Mouse (Mus musculus) monocyte, adult 2 months (primary cell): ENCODE measurements at regions not wholly inside any gene's neighbourhood (a gene's known extent, or its start where the extent isn't known, plus 50 kb on each side); places are given as distances from the start of the nearest gene placed in this dataset.

Experiments used
- DNase-seq, 2 experiments: peaks; one replicate each; pipeline ENCODE4 v3.0.0; 2022; ENCODE audit warnings: low spot score in 2 of 2, low read depth in 1 of 2

GRCm38 (mm10) chr14:58967975-58968374 is 174.7 kb downstream of the 1700129C05Rik start:
- DNase-seq: no peak

DNA sequence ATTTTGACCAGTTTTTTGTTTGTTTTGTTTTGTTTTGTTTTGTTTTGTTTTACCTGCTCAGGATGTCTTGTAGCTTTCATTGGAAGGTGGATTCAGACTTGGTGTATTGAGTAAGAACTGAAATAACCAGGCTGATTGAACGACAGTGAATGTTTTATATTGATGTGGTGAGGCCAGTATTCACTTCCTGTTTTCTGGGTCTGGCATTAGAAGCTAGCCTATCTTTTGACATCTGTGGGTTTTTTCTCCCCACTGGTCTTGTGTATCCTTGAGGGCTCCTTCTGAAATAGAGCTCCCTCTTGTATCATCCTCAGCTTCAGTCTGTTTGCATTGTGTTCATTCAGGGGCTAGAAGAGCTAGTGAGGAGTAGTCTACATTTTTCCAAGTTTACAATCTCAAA is 175.5 kb downstream of the 1700129C05Rik start:
- no peak for DNase-seq

DNA sequence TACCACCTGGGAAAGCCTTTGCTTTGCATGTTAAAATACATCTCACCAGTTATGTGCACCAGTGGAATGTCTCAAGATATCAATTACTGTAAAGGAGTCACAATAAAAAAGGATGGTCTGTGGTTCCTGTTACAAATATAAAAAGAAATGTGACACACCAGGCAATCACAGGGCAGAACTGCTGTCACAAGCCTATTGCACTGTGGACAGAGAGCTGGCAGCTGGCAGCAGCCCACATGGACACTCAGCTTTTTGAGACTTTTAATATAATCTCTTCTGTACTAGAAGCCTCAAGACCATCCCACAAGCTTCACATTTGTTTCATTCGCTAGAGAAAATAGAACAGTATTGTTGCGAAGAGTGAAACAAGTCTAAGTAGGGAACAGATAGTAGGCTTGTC is 197.7 kb downstream of the 1700129C05Rik start:
- DNase-seq: no peak

- DNase-seq: no peak
These were observed 199.4 kb downstream of the 1700129C05Rik start for GRCm38 (mm10) chr14:58943267-58943765.

GRCm38 (mm10) chr14:58939086-58939485 is 203.6 kb downstream of the 1700129C05Rik start:
- no peak for DNase-seq

DNA sequence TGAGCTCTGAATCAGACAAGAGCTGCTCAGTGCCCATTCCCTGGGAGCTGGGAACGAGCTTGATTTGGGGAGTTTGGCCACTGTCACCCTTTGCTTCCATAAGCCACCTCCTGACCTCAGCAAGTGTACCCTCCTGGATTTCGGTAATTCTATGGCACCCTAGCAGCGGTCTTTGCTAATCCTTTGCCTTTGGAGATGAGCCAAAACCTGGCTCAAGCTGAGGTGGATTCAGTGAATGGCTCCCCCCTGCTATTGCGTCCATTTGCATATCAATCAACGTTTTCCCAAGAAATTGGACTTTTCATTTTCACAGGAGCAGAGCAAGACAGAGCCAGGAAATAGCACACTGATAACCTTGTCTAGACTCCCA is 204.1 kb downstream of the 1700129C05Rik start:
- no peak for DNase-seq

DNA sequence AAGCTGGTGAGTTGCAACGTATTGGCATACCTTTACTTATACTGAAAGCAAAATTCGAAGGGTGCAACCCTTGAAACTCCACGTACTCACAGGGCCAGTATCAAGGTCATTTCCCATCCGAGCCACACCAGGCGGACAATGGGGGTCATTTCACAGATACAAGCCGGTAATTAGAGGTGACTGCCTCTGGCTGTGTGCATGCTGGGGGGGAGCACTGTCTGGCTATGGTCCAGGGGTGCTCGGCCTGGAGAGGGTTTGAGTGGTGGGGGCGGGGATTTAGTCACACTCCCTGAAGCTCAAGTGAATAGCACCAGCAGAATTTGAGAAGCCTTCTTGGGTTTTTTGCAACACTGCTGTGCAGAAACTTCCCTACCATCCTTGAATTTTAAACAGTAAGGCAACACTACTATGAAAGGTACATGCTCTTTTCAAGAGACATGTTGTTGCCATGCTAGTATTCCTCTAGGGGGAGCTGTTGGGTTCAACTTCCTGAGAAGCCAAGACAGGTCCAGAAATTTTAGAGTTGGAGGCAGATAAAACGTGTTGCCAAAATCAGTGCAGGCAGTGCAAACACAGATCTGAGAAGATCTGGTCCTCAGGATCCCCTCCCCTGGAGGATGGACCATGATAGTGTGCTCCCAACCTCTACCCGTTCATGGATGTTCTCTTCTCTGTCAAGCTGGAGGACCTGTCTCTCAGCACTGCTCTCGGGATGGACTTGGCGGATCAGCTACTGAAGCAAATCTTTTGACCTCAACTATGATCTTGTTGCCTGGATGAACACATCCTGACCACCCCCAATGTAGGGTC is 204.7 kb downstream of the 1700129C05Rik start:
- DNase-seq: no peak

DNA sequence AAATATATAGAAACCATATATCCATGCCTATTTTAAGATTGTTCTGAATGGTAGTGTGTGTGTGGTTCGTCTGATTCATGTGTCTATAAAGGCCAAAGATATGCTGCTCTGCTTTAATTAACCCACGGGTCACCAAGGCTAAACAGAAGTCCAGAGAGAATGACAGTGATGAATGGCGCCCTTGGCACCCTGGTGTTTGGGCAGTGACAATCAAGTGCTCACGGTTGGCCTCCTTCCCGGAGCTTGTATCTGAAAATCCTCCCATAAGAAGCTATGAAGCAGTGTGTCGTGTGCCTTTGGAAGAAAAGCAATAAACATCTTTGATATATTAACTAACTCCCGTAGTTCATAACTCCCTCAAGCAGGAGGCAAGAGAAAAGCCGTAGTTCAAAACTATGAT is 205.4 kb downstream of the 1700129C05Rik start:
- DNase-seq: no peak

GRCm38 (mm10) chr14:58936131-58936530 is 206.6 kb downstream of the 1700129C05Rik start:
- DNase-seq: no peak

DNA sequence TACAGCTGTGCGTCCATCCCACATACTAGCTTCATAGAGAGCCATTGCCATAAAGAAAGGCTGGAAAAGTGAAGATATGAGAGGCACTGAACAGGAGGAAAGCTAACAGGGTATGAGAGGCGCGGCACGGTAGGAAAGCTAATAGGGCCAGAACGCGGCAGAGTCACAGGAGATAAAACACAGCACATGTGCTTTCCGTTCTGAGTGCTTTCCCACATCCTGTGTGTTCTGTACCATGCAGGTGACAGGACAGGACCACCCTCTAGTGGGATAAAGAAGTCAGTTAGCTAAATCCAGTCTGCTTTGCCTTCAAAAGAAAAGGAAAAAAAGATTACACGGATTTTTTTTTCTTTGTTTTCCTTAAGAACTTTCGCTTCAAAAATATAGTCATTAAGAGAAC is 224.8 kb downstream of the 1700129C05Rik start:
- DNase-seq: no peak

- DNase-seq: no peak
These were observed 225.5 kb downstream of the 1700129C05Rik start for GRCm38 (mm10) chr14:58917228-58917627.

DNA sequence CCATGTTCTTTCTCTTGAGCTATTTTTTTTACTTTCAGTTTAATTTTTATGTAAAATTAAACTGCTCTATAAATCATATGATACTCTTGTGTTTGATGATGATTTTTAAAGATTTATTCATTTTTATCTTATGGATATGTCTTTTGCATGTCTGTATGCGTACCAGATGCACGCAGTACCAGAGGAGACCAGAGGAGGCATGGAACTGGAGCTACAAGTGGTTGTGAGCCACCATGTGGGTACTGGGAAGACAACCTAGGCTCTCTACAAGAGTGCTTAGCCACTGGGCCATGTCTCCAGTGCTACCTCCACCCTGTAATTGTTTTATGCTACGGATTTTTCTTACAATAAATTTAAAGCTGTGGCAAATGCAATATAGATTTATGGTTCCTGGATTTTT is 227.8 kb downstream of the 1700129C05Rik start:
- no peak for DNase-seq

- no peak for DNase-seq
These were observed 231.8 kb downstream of the 1700129C05Rik start for GRCm38 (mm10) chr14:58910846-58911245.

GRCm38 (mm10) chr14:58907932-58908331 is 234.8 kb downstream of the 1700129C05Rik start:
- DNase-seq: no peak

- DNase-seq: no peak
These were observed 235.3 kb downstream of the 1700129C05Rik start for GRCm38 (mm10) chr14:58907359-58907758.

- DNase-seq: no peak
These were observed 236.1 kb downstream of the 1700129C05Rik start for GRCm38 (mm10) chr14:58906631-58907030.

GRCm38 (mm10) chr14:58868176-58868949 is 274.3 kb downstream of the 1700129C05Rik start:
- no peak for DNase-seq

DNA sequence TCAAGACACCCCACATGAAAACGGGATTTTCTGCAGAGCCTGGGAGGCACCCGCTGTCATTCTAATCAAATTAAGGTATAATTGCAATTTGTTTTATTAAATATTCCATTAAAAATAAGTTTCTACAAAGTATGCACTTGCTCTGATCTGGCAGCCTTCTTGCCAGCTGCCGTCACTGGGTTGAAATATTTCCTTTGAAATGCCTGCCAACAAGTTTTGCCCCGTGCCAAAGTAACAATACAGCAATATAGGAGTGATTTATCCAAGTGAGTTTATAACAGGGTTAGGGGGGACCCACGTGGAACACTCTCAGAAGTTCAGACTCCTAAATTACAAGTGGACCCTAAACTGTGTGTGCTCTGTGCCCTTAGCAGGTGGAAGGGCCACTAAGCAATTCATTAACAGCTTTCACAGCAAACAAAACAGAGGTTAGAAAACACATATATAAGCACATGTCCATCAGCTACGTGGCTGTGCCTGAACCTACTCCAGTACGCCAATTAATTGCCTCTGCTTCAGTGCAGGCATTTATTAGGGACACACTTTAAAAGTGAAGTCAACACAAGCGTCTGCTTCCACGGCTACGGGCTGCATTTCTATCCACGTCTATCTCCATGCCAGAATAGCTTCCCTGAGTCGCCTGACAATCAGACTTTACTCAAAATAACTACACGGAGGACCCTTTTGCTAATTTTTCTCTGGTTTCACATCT is 275.1 kb downstream of the 1700129C05Rik start:
- DNase-seq: no peak

DNA sequence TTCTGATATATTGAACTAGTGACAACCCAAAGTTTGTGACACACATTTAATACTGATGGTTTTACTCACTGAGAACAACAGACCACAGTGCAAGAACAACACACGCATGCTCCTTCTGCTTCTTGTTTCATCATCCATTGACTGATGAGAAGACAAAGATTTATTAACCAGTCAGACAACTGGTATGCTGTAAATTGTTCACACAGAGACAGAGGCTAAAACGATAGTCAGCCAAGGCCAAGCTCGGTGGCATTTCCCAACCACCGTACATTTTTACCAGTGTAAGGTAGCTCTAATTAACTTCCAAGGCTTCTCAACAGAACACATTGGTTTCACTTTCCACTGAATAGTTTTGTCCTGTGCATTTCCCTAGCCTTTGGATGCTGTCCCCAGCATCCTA is 287.8 kb downstream of the 1700129C05Rik start:
- no peak for DNase-seq

DNA sequence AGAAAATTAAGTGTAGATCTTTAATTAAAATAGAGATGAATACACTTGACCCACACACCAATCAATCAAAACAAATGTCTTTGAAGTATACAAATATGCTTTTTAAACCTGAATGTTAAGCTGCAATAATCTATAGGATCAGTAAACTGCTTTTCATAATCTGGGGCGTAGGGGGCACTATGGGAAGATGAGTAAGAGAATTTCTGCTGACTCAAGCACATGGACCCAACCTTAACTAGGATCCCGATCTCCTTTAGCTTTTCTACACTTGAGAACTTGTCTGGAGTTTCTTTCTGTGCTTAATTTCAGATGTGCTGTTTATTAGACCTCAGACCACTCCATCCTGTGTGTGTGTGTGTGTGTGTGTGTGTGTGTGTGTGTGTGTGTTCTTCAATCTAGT is 298.1 kb downstream of the 1700129C05Rik start:
- no peak for DNase-seq

- DNase-seq: no peak
These were observed 300.4 kb downstream of the 1700129C05Rik start for GRCm38 (mm10) chr14:58842196-58842886.
